Mouse (Mus musculus): ENCODE measurements around the gene Opa3.

GRCm38 (mm10) chr7:19211996-19212755 is 16.0 kb upstream of the Opa3 start, which contains the start of gene Gpr4:
- TF ChIP-seq CTCF (IDR thresholded peaks at IDR 0.05; ENCODE audit: low read depth, low read length) (no peak), GATA2 (IDR thresholded peaks at IDR 0.05; ENCODE audit: borderline replicate concordance, low read depth, low read length) (no peak), TAL1 (conservative IDR thresholded peaks at IDR 0.05; ENCODE audit: low read depth, low read length) (no peak), GATA1 (IDR thresholded peaks at IDR 0.05; ENCODE audit: borderline replicate concordance, low read length) (no peak), POLR2AphosphoS5 (IDR thresholded peaks at IDR 0.05; ENCODE audit: insufficient replicate concordance, low read depth, low read length) (no peak)
